Mouse (Mus musculus): Measurements from ENCODE around the gene Atf6b. TPM values are rescaled to one million over a fixed set of nuclear protein-coding genes. Genes with fewer than 3 reads are reported as not detected.

The Atf6b gene
- polyA plus RNA-seq (2012; fragmentation: generic; extraction: Trizol) = 10 to 100 TPM; 35.2 to 76.3 TPM

DNA sequence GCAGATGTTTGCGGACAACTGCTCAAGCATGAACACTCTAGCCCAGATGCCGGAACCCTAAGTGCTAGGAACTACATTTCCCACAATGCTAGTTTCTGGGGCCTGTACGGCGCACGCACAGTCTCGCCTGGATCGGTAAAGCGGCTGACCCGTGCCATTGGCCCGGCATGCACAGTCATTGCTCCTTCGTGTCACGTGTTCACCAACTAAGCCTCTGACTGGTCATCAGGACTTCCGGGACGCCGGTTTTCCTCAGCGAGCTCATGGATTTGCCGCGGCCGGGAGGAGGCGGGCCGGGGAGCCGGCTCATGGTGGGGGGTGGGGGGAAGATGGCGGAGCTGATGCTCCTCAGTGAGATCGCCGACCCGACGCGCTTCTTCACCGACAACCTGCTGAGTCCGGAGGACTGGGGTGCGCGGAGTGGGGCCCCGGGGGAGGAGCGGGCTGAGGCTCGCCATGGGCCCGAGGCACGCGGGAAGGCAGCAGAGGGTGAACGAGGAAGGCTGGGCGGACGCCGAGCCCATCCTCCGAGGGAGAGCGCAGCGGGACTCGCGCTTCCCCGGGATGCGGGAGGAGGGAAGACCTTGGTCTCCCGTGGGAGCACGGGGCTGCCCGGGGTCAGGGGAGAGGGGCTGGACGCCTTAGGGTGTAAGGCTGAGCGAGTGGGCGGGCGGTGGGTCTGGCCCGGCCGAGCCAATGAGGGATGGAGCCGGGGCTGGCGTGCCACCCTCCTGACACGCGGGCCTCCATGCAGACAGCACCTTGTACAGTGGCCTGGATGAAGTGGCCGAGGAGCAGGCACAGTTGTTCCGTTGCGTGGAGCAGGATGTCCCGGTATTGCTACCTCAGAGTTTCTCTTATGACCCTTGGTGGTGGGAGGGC, at the start of gene Atf6b:
Gene Atf6b, plus strand, starts transcription at position 241 of the 882 bp plus-strand sequence.

DNA sequence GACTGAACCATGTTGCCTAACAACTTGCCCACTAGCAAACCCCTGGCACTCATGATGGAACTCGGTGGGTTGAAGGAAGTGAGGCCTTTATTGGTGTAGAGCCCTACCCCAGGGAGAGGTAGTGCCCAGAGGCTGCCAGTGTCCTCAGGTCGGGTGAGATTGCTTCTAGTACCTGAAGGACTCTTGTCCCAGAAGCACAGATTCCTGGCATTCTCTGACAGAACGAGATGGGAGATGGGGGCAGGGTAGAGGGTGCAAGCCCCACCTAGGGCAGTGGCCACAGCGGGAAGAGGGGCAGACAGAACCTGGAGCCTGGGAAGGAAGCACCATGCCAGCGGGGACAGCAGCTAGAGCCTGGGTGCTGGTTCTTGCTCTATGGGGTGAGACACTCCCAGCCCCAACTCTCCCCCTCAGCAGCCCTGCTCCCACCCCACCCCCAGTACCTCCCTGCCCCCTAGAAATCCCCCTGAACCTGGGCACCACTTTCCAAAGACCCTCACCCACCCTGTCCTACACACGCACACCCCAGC, 49.3 kb upstream of the Atf6b start, which contains the start of gene Ager:
Gene Ager, plus strand, starts transcription at position 297 of the 530 bp plus-strand sequence.

DNA sequence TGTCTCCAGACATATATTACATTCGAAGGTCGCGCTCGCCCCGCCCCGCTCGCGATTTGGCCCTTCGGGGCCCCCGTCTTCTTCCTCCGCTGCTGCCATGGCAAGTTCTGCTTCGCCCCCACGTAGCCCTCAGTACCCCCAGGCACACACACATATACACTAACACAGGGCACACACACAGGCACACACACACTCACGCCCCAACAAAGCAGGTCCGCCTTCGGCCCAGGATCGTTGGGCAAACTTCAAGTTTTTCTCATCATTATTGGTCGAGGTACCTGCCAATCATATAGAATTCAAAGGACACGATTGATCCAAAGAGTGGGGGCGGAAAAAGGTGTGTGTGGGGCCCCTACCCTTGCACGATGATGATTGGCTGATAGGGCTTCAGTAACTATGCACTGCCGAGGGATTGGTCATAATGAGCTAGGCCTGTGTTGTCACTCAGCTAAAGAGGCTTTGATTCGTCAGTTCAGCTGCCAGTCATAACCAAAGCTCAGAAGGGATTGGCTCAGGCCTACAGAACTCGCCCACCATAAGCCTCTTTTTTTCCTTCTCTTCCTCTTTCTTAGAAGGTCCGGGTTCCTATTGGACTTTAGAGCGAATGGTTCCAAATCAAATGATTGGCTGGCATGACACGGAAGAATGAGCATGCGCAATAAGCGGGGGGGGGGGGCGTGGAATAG, 43.4 kb upstream of the Atf6b start, which contains the start of gene Rnf5:
Gene Rnf5, minus strand, starts transcription at position 316 of the 686 bp plus-strand sequence.

GRCm38 (mm10) chr17:34604061-34604508, 42.9 kb upstream of the Atf6b start, which contains the start of gene Agpat1:
TSS of gene Agpat1 (plus strand) at chr17:34604262.

DNA sequence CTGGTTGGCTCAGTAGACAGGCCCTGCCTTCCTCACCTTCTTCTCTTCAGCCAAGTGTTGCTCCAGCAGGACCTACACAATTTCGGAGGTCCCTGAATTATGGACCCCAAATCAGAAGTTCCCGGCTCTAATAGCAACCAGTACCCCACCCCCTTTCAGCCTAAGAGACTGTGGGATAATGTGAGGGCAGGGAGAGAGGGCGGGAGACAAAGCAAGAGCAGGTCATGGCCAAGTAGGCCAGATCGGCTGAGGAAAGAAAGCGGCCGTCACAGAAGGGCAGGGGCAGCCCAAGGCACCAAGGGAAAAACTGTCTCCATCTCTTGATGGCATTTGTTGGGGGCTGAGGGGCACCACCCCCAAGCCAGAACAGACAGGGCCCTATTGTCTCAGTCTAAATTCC, 31.1 kb upstream of the Atf6b start, which contains the start of gene Egfl8:
Gene Egfl8, minus strand, starts transcription at position 101 of the 400 bp plus-strand sequence.

GRCm38 (mm10) chr17:34627943-34628643, 18.9 kb upstream of the Atf6b start, which contains the start of gene Ppt2:
TSS of gene Ppt2 (minus strand) at chr17:34628510.

GRCm38 (mm10) chr17:34629221-34629751, 17.7 kb upstream of the Atf6b start, which contains the start of gene Prrt1:
TSS of gene Prrt1 (plus strand) at chr17:34629533.

DNA sequence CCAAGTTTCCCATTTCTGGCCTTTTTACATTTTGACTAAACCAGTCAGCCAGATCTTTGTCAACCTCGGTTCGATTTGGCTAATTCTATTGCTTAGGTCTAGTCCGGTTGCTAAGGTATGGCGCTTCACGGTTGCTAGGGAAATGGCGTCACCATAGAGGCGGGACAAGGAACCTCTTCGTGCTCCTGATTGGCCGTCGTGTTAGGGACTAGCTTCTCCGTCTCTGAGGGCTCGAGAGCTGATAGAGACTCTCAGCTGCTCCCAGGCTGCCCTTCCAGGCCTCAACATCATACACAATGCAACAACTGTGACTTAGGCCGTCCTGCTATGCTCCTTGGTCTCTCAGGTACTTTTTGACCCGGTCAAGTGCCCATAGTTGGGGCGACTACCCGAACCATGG, 2.3 kb upstream of the Atf6b start, which contains the start of gene Fkbpl:
Gene Fkbpl, plus strand, starts transcription at position 157 of the 400 bp plus-strand sequence.

GRCm38 (mm10) chr17:34670235-34670634, 23.3 kb downstream of the Atf6b start, which contains the start of gene Tnxb:
TSS of gene Tnxb (plus strand) at chr17:34670535.

Other genes starting within 250 kb of the Atf6b start
- gene BC051142, start 248.3 kb upstream of the Atf6b start, polyA plus RNA-seq (2012; fragmentation: generic; extraction: Trizol) = not detected
- gene Btnl4, start 169.8 kb upstream of the Atf6b start, polyA plus RNA-seq (2012; fragmentation: generic; extraction: Trizol) = not detected
- gene Btnl6, start 129.8 kb upstream of the Atf6b start, polyA plus RNA-seq (2012; fragmentation: generic; extraction: Trizol) = not detected
- 1 to 10 TPM in 1 of 2 experiments, under 1 TPM in 1; 0.15 to 2.8 TPM for gene Notch4, start 82.9 kb upstream of the Atf6b start, polyA plus RNA-seq (2012; fragmentation: generic; extraction: Trizol)
- gene Gpsm3, start 57.3 kb upstream of the Atf6b start, polyA plus RNA-seq (2012; fragmentation: generic; extraction: Trizol) = under 1 TPM; 0.88 to 0.96 TPM
- 10 to 100 TPM; 15.2 to 41.5 TPM for gene Pbx2, start 55.9 kb upstream of the Atf6b start, polyA plus RNA-seq (2012; fragmentation: generic; extraction: Trizol)
- gene Ager, start 49.3 kb upstream of the Atf6b start, polyA plus RNA-seq (2012; fragmentation: generic; extraction: Trizol) = 1 to 10 TPM in 1 of 2 experiments, under 1 TPM in 1; 0.06 to 1.8 TPM
- gene Rnf5, start 43.5 kb upstream of the Atf6b start, polyA plus RNA-seq (2012; fragmentation: generic; extraction: Trizol) = 10 to 100 TPM; 23.8 to 60.6 TPM
- gene Agpat1, start 42.9 kb upstream of the Atf6b start, polyA plus RNA-seq (2012; fragmentation: generic; extraction: Trizol) = 10 to 100 TPM; 76.3 to 93.6 TPM
- gene Egfl8, start 31.2 kb upstream of the Atf6b start, polyA plus RNA-seq (2012; fragmentation: generic; extraction: Trizol) = 1 to 10 TPM in 1 of 2 experiments, under 1 TPM in 1; 0.05 to 1.4 TPM
- 10 to 100 TPM; 14.7 to 42.5 TPM for gene Ppt2, start 18.6 kb upstream of the Atf6b start, polyA plus RNA-seq (2012; fragmentation: generic; extraction: Trizol)
- gene Prrt1, start 17.6 kb upstream of the Atf6b start, polyA plus RNA-seq (2012; fragmentation: generic; extraction: Trizol) = under 1 TPM in 1 of 2 experiments, not detected in 1; 0.02 TPM
- gene Fkbpl, start 2.4 kb upstream of the Atf6b start, polyA plus RNA-seq (2012; fragmentation: generic; extraction: Trizol) = 10 to 100 TPM; 12.6 to 21.7 TPM
- under 1 TPM; 0.04 to 0.46 TPM for gene Tnxb, start 23.4 kb downstream of the Atf6b start, polyA plus RNA-seq (2012; fragmentation: generic; extraction: Trizol)
- gene C4b, start 96.7 kb downstream of the Atf6b start, polyA plus RNA-seq (2012; fragmentation: generic; extraction: Trizol) = 1 to 10 TPM in 1 of 2 experiments, under 1 TPM in 1; 0.07 to 1.3 TPM
- under 1 TPM in 1 of 2 experiments, not detected in 1; 0.09 TPM for gene Cyp21a1, start 157.4 kb downstream of the Atf6b start, polyA plus RNA-seq (2012; fragmentation: generic; extraction: Trizol)
- 10 to 100 TPM; 38.4 to 44.5 TPM for gene Stk19, start 189.8 kb downstream of the Atf6b start, polyA plus RNA-seq (2012; fragmentation: generic; extraction: Trizol)
- gene Dxo, start 189.9 kb downstream of the Atf6b start, polyA plus RNA-seq (2012; fragmentation: generic; extraction: Trizol) = 10 to 100 TPM; 47.7 to 51.0 TPM
- gene Skiv2l, start 203.1 kb downstream of the Atf6b start, polyA plus RNA-seq (2012; fragmentation: generic; extraction: Trizol) = 10 to 100 TPM; 19.7 to 48.2 TPM
- 100 to 1,000 TPM in 1 of 2 experiments, 10 to 100 TPM in 1; 65.1 to 134 TPM for gene Nelfe, start 203.2 kb downstream of the Atf6b start, polyA plus RNA-seq (2012; fragmentation: generic; extraction: Trizol)
- 1 to 10 TPM in 1 of 2 experiments, under 1 TPM in 1; 0.09 to 1.2 TPM for gene Cfb, start 215.4 kb downstream of the Atf6b start, polyA plus RNA-seq (2012; fragmentation: generic; extraction: Trizol)
- gene Zbtb12, start 232.3 kb downstream of the Atf6b start, polyA plus RNA-seq (2012; fragmentation: generic; extraction: Trizol) = 10 to 100 TPM in 1 of 2 experiments, 1 to 10 TPM in 1; 7.9 to 21.3 TPM
- gene Gm20547, start 234.9 kb downstream of the Atf6b start, polyA plus RNA-seq (2012; fragmentation: generic; extraction: Trizol) = not detected

Data from C3H10T1/2 (cell line).